Mouse (Mus musculus) embryonic facial prominence, embryonic 15.5 days (tissue): ENCODE results near the gene Stmn1. TPM values are rescaled to one million over a fixed set of nuclear protein-coding genes. Genes with fewer than 3 reads are reported as not detected.

ENCODE experiments used
- ATAC-seq: fragments of 200-750 bp; cut with Nextera tagmentation; 2 replicates; pipeline ENCODE4 v1.8.0; 2017; ENCODE audit warnings: low read depth, moderate TSS enrichment; ENCODE audit not compliant: insufficient number of reproducible peaks, low FRiP score, low TSS enrichment
- H3K27ac ChIP-seq: fragments of 300-500 bp; sonication (generic); replicated peaks from 2 replicates; pipeline ENCODE4 v1.5.1; 2015; ENCODE audit warnings: mild to moderate bottlenecking, inconsistent platforms
- H3K27me3 ChIP-seq: fragments of 300-500 bp; sonication (generic); 2 replicates; pipeline ENCODE4 v1.6.1; 2015; ENCODE audit warnings: inconsistent platforms
- H3K36me3 ChIP-seq: fragments of 300-500 bp; sonication (generic); 2 replicates; pipeline ENCODE4 v1.6.1; 2015; ENCODE audit warnings: mild to moderate bottlenecking, inconsistent platforms
- H3K4me1 ChIP-seq: fragments of 300-500 bp; sonication (generic); 2 replicates; pipeline ENCODE4 v1.6.1; 2015; ENCODE audit warnings: inconsistent platforms
- H3K4me2 ChIP-seq: fragments of 300-500 bp; sonication (generic); replicated peaks from 2 replicates; pipeline ENCODE4 v1.6.1; 2015; ENCODE audit warnings: mild to moderate bottlenecking, inconsistent platforms
- H3K4me3 ChIP-seq: fragments of 300-500 bp; sonication (generic); replicated peaks from 2 replicates; pipeline ENCODE4 v1.5.1; 2015; ENCODE audit warnings: mild to moderate bottlenecking, inconsistent platforms
- H3K9ac ChIP-seq: fragments of 300-500 bp; sonication (generic); 2 replicates; pipeline ENCODE4 v1.6.1; 2015; ENCODE audit warnings: inconsistent platforms
- H3K9me3 ChIP-seq: fragments of 300-500 bp; sonication (generic); replicated peaks from 2 replicates; pipeline ENCODE4 v1.6.1; 2016; ENCODE audit warnings: inconsistent platforms
- WGBS: fragments of 180-500 bp; shearing (Covaris S2); methylation state at CpG from one replicate; pipeline ENCODE4 v1.1.7; 2015; 5-methylcytosine and 5-hydroxymethylcytosine counted together
- polyA plus RNA-seq: library from polyadenylated mRNA; unstranded; fragments of >200 nt; fragmentation: Nextera tagmentation; extraction: Ambion mirVana; gene quantifications from 2 replicates; pipeline ENCODE4 v1.2.1, GENCODE M21; 2015

Gene Stmn1
- polyA plus RNA-seq, 1 experiment from 2014 or later, result 1,438 TPM

DNA sequence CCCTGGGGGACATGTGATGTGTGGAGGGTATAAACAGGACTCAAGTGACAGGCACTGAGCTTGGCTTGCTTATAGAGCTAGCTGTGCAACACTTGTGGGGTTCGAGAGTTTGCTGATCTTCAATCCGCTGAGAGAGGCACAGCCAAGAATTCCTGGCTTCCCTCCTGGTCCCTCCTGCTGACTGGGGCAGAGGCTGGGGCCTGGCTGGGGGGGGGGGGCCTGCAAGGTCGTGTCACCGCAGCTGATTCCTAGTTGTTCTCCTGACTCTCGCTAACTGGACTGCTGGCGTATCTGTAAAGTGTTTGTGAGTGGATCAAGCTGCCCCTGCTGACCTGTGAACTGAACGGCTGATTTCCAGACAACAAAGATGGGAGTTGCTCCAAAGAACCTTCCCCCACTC is 24.5 kb upstream of the Stmn1 start:
- no peaks in the 10 kb centered on the region for H3K36me3 ChIP-seq
- H3K9ac ChIP-seq, result no peak overlapping the region
- H3K9me3 ChIP-seq, result no peaks in the 10 kb centered on the region
- ATAC-seq, result no peak
- no peaks in the 10 kb centered on the region for H3K27me3 ChIP-seq
- no peak overlapping the region for H3K4me3 ChIP-seq
- 67% methylated on average over 7 of the region's 7 CpGs for WGBS
- H3K27ac ChIP-seq, result no peak overlapping the region
- H3K4me2 ChIP-seq, result no peak overlapping the region
- H3K4me1 ChIP-seq, result 0 out of 2 replicates have a peak, but pooled peaks cover 3% of the 10 kb centered on the region

DNA sequence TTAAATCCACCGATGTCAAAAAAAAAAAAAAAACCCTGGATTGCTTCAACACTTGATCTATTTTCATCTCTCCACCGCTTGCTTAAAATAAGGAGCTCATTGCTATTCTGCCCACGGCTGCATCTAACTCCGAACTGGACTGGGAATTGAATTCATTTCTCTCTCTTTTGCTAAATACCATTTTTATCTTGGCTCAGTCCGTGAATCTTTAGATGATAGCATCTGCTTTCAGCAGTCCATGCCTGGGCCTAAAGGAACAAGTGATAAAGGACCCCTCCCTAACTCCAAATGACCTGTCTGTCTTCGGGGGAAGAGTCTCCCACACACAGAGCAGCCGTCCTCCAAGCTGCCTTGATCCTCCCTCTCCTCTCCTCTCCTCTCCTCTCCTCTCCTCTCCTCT is 23.2 kb upstream of the Stmn1 start:
- Histone ChIP-seq H3K27me3 (no peaks in the 10 kb centered on the region; the same call in 1 of the 2 replicates), H3K36me3 (no peaks in the 10 kb centered on the region), H3K27ac (no peak overlapping the region), H3K4me2 (no peak overlapping the region), H3K4me3 (no peak overlapping the region), H3K4me1 (peaks cover 5% of the 10 kb centered on the region), H3K9ac (no peak overlapping the region), H3K9me3 (no peaks in the 10 kb centered on the region)
- no peak for ATAC-seq
- 36% methylated on average over 7 of the region's 7 CpGs for WGBS

- 54% methylated on average over 1 of the region's 1 CpGs for WGBS
- Histone ChIP-seq H3K27me3 (peaks cover 3% of the 10 kb centered on the region), H3K4me2 (no peak overlapping the region), H3K4me1 (peaks cover 10% of the 10 kb centered on the region), H3K9ac (no peak overlapping the region), H3K4me3 (no peak overlapping the region), H3K36me3 (no peaks in the 10 kb centered on the region), H3K9me3 (no peaks in the 10 kb centered on the region), H3K27ac (no peak overlapping the region)
- no peak for ATAC-seq
These were observed 22.6 kb upstream of the Stmn1 start for GRCm38 (mm10) chr4:134445489-134445888.

GRCm38 (mm10) chr4:134447966-134448365 is 20.2 kb upstream of the Stmn1 start:
- no peak overlapping the region for H3K4me3 ChIP-seq
- 51% methylated on average over 23 of the region's 23 CpGs for WGBS
- H3K9me3 ChIP-seq, result no peaks in the 10 kb centered on the region
- peaks cover 15% of the 10 kb centered on the region for H3K4me1 ChIP-seq
- H3K36me3 ChIP-seq, result no peaks in the 10 kb centered on the region
- no peak overlapping the region for H3K9ac ChIP-seq
- no peak for ATAC-seq
- peaks cover 16% of the 10 kb centered on the region for H3K27me3 ChIP-seq
- no peak overlapping the region for H3K4me2 ChIP-seq
- no peak overlapping the region for H3K27ac ChIP-seq

DNA sequence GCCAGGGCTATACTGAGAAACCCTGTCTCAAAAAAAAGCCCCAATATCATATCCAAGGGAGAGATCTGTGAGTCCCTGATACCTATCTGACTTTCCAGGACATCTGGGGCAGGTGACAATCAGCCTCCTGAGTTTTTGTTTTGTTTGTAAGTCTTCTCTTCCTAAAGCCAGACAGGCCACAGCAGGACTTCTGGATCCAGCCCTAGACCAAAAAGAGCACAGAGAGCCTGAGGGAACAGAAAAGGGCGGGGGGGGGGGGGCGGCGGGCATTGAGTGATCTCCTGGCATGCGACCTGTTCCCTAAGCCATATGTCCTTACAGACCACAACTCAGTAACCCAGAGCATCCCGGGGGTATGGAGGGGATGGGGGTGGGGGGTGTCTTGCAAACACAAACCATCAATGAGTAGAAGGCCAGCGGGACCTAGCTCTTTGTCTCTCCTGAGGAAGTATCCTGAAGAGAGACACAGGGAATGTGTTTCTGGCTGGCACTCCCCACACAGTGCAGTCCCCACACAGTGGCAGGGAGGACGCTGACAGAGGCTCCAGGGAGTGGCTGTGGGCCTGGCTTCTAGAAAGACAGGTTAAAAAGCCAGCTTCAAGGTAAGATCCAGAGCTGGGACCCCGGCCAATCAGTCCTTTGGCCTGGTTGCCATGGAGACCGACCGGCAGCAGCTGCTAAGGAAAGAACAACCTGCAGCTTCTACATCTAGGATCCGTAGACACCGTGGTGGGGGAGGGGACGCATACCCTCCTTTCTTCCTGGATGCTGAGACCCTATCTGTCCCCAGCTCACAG is 18.3 kb upstream of the Stmn1 start:
- ATAC-seq, result no peak
- peaks cover 30% of the 10 kb centered on the region for H3K27me3 ChIP-seq
- H3K4me2 ChIP-seq, result no peak overlapping the region
- no peaks in the 10 kb centered on the region for H3K9me3 ChIP-seq
- no peak overlapping the region for H3K9ac ChIP-seq
- no peak overlapping the region for H3K27ac ChIP-seq
- H3K4me1 ChIP-seq, result peaks cover 19% of the 10 kb centered on the region
- H3K4me3 ChIP-seq, result no peak overlapping the region
- 20% methylated on average over 13 of the region's 13 CpGs for WGBS
- no peaks in the 10 kb centered on the region for H3K36me3 ChIP-seq

DNA sequence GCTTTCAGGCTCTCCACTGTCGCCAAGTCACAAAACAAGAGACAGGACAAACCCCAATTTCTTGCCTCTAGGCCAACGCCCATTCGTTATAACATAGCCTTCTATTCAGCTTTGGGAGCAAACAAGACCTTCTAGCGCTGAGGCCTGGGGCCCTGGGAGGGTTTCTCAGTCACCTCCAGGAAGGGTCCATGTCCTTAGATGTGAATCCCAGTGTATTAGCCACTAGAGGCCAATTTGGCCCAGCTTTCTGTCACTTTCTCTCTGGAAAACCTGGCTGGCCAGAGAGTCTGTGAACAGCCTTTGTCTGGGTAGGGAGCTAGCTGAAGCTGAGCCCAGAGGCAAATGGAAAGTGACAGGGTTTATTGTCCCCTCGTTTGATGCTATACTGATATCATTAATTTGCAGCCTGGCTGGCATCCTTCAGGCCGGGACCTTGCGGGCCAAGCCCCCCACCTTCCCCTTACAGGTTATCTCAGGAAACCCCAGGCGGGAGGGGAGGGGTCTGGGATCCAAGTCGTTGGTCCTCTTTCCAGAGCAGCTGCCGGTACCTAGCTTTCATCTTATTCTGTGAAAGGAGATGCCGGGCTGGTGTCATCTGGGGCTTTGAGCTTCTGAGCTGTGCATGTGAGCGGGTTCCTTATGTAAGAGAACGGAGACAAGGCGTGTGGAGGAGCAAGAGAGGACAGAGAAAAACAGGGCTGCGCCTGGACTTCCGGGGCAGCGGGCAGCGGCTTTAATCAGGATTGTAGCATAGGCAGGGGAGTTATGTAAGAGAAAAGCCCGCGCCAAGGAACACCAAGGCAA is 17.5 kb upstream of the Stmn1 start:
- ATAC-seq, result no peak
- H3K36me3 ChIP-seq, result no peaks in the 10 kb centered on the region
- no peak overlapping the region for H3K4me2 ChIP-seq
- peaks cover 16% of the 10 kb centered on the region for H3K4me1 ChIP-seq
- no peak overlapping the region for H3K27ac ChIP-seq
- H3K9me3 ChIP-seq, result no peaks in the 10 kb centered on the region
- H3K27me3 ChIP-seq, result peaks cover 30% of the 10 kb centered on the region
- no peak overlapping the region for H3K9ac ChIP-seq
- WGBS, result 23% methylated on average over 20 of the region's 20 CpGs
- no peak overlapping the region for H3K4me3 ChIP-seq

- Histone ChIP-seq H3K4me3 (no peak overlapping the region), H3K27me3 (peaks cover 30% of the 10 kb centered on the region), H3K4me1 (peaks cover 16% of the 10 kb centered on the region), H3K27ac (no peak overlapping the region), H3K36me3 (no peaks in the 10 kb centered on the region), H3K9ac (no peak overlapping the region), H3K9me3 (no peaks in the 10 kb centered on the region), H3K4me2 (no peak overlapping the region)
- ATAC-seq, result no peak
- WGBS, result 59% methylated on average over 9 of the region's 9 CpGs
These were observed 16.6 kb upstream of the Stmn1 start for GRCm38 (mm10) chr4:134451484-134451883.

DNA sequence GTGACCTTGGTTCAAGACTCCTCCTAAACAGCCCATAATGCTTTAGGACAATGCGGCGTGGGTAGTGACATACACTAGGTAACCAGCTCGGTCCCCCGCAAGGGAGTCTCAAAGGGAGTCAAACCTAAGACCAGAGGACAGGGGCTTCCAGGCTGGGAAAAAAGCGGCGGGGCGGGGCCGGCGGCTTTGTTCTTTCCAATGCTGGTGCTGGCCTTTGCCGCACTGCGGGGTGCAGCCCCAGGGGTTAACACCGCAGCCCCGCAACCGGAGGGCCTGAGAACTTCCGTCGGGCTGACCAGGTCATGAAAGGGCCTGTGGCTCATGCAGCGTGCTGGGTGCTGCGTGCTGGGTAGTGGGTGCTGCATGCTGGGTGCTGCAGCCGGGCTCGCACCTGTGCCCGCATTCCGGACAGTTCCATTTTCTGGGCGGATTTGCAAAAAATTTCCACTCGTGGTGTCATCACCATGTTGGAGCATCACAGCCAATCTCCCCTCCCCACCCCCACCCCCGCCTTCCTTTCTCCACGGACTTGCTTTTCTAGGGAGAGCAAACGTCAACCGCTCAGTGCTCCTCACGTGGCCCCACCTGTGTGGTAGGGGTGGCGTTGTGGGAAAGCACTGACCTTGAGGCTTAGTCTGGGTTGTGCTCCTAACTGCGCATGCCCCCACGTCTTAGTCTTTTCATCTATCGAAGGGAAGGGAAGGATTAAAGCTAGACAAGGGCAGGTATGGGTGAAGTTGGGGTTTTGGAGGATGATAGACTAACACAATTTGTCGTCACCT is 14.3 kb upstream of the Stmn1 start:
- H3K27me3 ChIP-seq, result peaks cover 30% of the 10 kb centered on the region

GRCm38 (mm10) chr4:134455310-134455709 is 12.8 kb upstream of the Stmn1 start:
- no peak overlapping the region for H3K4me2 ChIP-seq
- ATAC-seq, result no peak
- no peak overlapping the region for H3K9ac ChIP-seq
- WGBS, result 31% methylated on average over 6 of the region's 6 CpGs
- H3K27me3 ChIP-seq, result peaks cover 29% of the 10 kb centered on the region
- no peaks in the 10 kb centered on the region for H3K36me3 ChIP-seq
- no peak overlapping the region for H3K4me3 ChIP-seq
- no peak overlapping the region for H3K27ac ChIP-seq
- peaks cover 11% of the 10 kb centered on the region for H3K4me1 ChIP-seq
- no peaks in the 10 kb centered on the region for H3K9me3 ChIP-seq

More for the DNA sequence above, 14.3 kb upstream of the Stmn1 start:
- ATAC-seq, result no peak
- Histone ChIP-seq H3K9ac (no peak overlapping the region), H3K9me3 (no peaks in the 10 kb centered on the region), H3K27ac (no peak overlapping the region), H3K4me1 (peaks cover 16% of the 10 kb centered on the region), H3K4me2 (0 out of 2 replicates have a peak overlapping the region, but pooled peaks have one; percentile 12), H3K4me3 (no peak overlapping the region), H3K36me3 (no peaks in the 10 kb centered on the region)
- 31% methylated on average over 34 of the region's 34 CpGs for WGBS

GRCm38 (mm10) chr4:134457130-134457825 is 10.8 kb upstream of the Stmn1 start:
- no peak for ATAC-seq
- WGBS, result 54% methylated on average over 7 of the region's 7 CpGs
- H3K9ac ChIP-seq, result no peak overlapping the region

More at GRCm38 (mm10) chr4:134457130-134457825, 10.8 kb upstream of the Stmn1 start:
- Histone ChIP-seq H3K4me2 (no peak overlapping the region), H3K27me3 (peaks cover 17% of the 10 kb centered on the region), H3K4me1 (0 out of 2 replicates have a peak, but pooled peaks cover 4% of the 10 kb centered on the region), H3K9me3 (no peaks in the 10 kb centered on the region), H3K36me3 (no peaks in the 10 kb centered on the region), H3K4me3 (no peak overlapping the region), H3K27ac (no peak overlapping the region)
